ENCODE assay signal across 8 mouse cellular contexts in the genomic region with DNA sequence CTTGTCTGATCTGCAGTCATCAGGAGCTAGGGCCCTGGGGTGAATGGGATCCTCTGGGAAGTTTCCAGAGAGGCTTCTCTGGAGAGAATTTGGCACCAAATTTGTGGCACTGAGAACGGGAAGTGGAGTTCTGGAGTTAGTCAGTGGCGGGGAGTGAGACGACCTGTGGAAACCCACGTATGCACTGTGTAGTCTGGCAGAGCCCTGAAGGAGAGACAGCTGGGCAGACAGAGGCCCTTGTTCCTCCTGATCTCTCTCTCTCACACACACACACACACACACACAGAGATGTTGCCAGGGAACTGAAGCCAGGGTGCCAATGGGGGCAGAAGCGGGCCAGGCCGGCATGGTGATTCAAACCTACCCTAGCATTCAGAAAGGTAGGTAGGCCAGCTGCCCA. TPM values are rescaled to one million over a fixed set of nuclear protein-coding genes. Genes with fewer than 3 reads are reported as not detected.
DNase-seq lines count a peak whose midpoint lies in the region; ATAC-seq lines count a peak whose summit lies in the region.

No protein-coding gene starts in this region.

- H3K9ac ChIP-seq in heart, embryonic 14.5 days (ENCODE audit: low read length) = no peak overlapping the region; the same call in 1 of the 2 replicates
- 0 out of 2 replicates have a peak overlapping the region, but pooled peaks have one; percentile 11 for H3K9ac ChIP-seq in forebrain, embryonic 15.5 days (replicated peaks)
- H3K9ac ChIP-seq in midbrain, embryonic 11.5 days (ENCODE audit: low read length) = peak overlapping the region; percentile 9; the same call in 1 of the 2 replicates

- intact Hi-C loops in heart, postnatal 14 days (cut with DNase I) = loop anchor here (1.0 to 5.0 kb wide), 2 partner anchors 76 to 302 kb away; no protein-coding TSS in a partner anchor
- intact Hi-C loops in left cerebral cortex, postnatal 4 days (cut with DNase I) = loop anchor here (10.0 kb wide), 1 partner anchor 102 kb away; no protein-coding TSS in a partner anchor

- no peaks in the 10 kb centered on the region for H3K27me3 ChIP-seq in heart, embryonic 14.5 days (ENCODE audit: control insufficient read depth, insufficient read depth, low read length)
- no peaks in the 10 kb centered on the region for H3K27me3 ChIP-seq in forebrain, embryonic 15.5 days
- no peaks in the 10 kb centered on the region for H3K27me3 ChIP-seq in midbrain, embryonic 11.5 days (ENCODE audit: control insufficient read depth, insufficient read depth, low read length)

- WGBS in heart, embryonic 14.5 days = 36% methylated on average over 6 of the region's 6 CpGs
- WGBS in forebrain, embryonic 15.5 days = 58% methylated on average over 6 of the region's 6 CpGs
- WGBS in midbrain, embryonic 11.5 days = 45% methylated on average over 6 of the region's 6 CpGs

- no peak overlapping the region for H3K27ac ChIP-seq in heart, embryonic 14.5 days (replicated peaks in 1 of 2; ENCODE audit: control insufficient read depth in 1 of 2, insufficient read depth in 1 of 2, low read depth in 2 of 2, low read length in 2 of 2)
- no peak overlapping the region for H3K27ac ChIP-seq in forebrain, embryonic 15.5 days (replicated peaks)
- H3K27ac ChIP-seq in midbrain, embryonic 11.5 days (ENCODE audit: low read depth, low read length) = no peak overlapping the region

- H3K4me3 ChIP-seq in heart, embryonic 14.5 days (ENCODE audit: control insufficient read depth in 1 of 2, insufficient read depth in 1 of 2, low read depth in 1 of 2, low read length in 2 of 2) = no peak overlapping the region
- H3K4me3 ChIP-seq in forebrain, embryonic 15.5 days = no peak overlapping the region
- H3K4me3 ChIP-seq in midbrain, embryonic 11.5 days (ENCODE audit: low read depth, low read length) = no peak overlapping the region

- H3K36me3 ChIP-seq in heart, embryonic 14.5 days (ENCODE audit: control insufficient read depth, insufficient read depth, low read length) = no peaks in the 10 kb centered on the region
- no peaks in the 10 kb centered on the region for H3K36me3 ChIP-seq in forebrain, embryonic 15.5 days
- H3K36me3 ChIP-seq in midbrain, embryonic 11.5 days (ENCODE audit: control insufficient read depth, insufficient read depth, low read length) = no peaks in the 10 kb centered on the region

- no peak for ATAC-seq in heart, embryonic 14.5 days (ENCODE audit: insufficient number of reproducible peaks, insufficient read depth, low FRiP score, low read depth)
- peak; percentile 1; the same call in 1 of the 2 replicates for ATAC-seq in forebrain, embryonic 15.5 days (replicated peaks)
- no peak for ATAC-seq in midbrain, embryonic 11.5 days (ENCODE audit: low FRiP score)

- DNase-seq in heart, postnatal 14 days = no peak
- peak; percentile 53 for DNase-seq in Muller cell, postnatal 12 days (ENCODE audit: inconsistent ontology term)
- no peak for DNase-seq in midbrain, embryonic 11.5 days (ENCODE audit: low spot score, missing footprints)
- DNase-seq in left cerebral cortex, postnatal 4 days = no peak
- DNase-seq in spleen, postnatal 4 days (ENCODE audit: low spot score in 2 of 2) = no peak
- DNase-seq in spleen, postnatal 14 days (ENCODE audit: low spot score in 2 of 2) = no peak

- no peaks in the 10 kb centered on the region for H3K9me3 ChIP-seq in heart, embryonic 14.5 days (ENCODE audit: control insufficient read depth, low read length)
- no peaks in the 10 kb centered on the region for H3K9me3 ChIP-seq in forebrain, embryonic 15.5 days
- no peaks in the 10 kb centered on the region for H3K9me3 ChIP-seq in midbrain, embryonic 11.5 days (ENCODE audit: control insufficient read depth, low read length)

- H3K4me1 ChIP-seq in heart, embryonic 14.5 days (ENCODE audit: control insufficient read depth in 2 of 2, insufficient read depth in 2 of 2, low read length in 2 of 2) = peaks cover 33 to 36% of the 10 kb centered on the region in 2 experiments
- peaks cover 40% of the 10 kb centered on the region for H3K4me1 ChIP-seq in forebrain, embryonic 15.5 days
- peaks cover 22% of the 10 kb centered on the region for H3K4me1 ChIP-seq in midbrain, embryonic 11.5 days (ENCODE audit: control insufficient read depth, insufficient read depth, low read length)

- peak overlapping the region; percentile 79 for H3K4me2 ChIP-seq in heart, embryonic 14.5 days (ENCODE audit: low read length)
- H3K4me2 ChIP-seq in forebrain, embryonic 15.5 days (replicated peaks) = no peak overlapping the region
- H3K4me2 ChIP-seq in midbrain, embryonic 11.5 days = no peak overlapping the region

RNA-seq across cellular contexts. Expression of a gene that starts 1.0 kb away (rescaled TPM):
- 8.1 and 8.3 TPM in 2 replicates for polyA plus RNA-seq in heart, embryonic 14.5 days (2014; fragmentation: Nextera tagmentation; extraction: Ambion mirVana)
- 100 to 1,000 TPM; 275 TPM for total RNA-seq in heart, postnatal 14 days (2021)
- 3.1 and 3.6 TPM in 2 replicates for polyA plus RNA-seq in forebrain, embryonic 15.5 days (2015; fragmentation: Nextera tagmentation; extraction: Ambion mirVana)
- 2.2 and 2.9 TPM in 2 replicates for polyA plus RNA-seq in midbrain, embryonic 11.5 days (2014; fragmentation: Nextera tagmentation; extraction: Ambion mirVana)
- 10 to 100 TPM; 77.7 to 94.5 TPM for total RNA-seq in left cerebral cortex, postnatal 4 days (2021)
